ENCODE assay signal across 26 mouse cellular contexts in genomic region chrX:140822295-140822694, GRCm38 (mm10). TPM values are rescaled to one million over a fixed set of nuclear protein-coding genes. Genes with fewer than 3 reads are reported as not detected.
"Had no signal": no experiment of that assay in that cellular context is flagged by ENCODE, and none has a peak within 500 bp of the region (broad histone marks: within the 10 kb centered on the region; RNA-seq: fewer than 3 reads in every experiment).

No protein-coding gene starts in this region.

- H3K36me3 ChIP-seq: limb, embryonic 15.5 days; liver, embryonic 12.5 days; midbrain, embryonic 10.5 days; midbrain, embryonic 12.5 days; neural tube, embryonic 13.5 days; neural tube, embryonic 15.5 days had no signal

- H3K27ac ChIP-seq: limb, embryonic 15.5 days; liver, embryonic 12.5 days; liver, embryonic 14.5 days; midbrain, embryonic 10.5 days; midbrain, embryonic 12.5 days; neural tube, embryonic 13.5 days; neural tube, embryonic 15.5 days had no signal

- ATAC-seq: liver, embryonic 12.5 days; midbrain, embryonic 16.5 days had no signal

- H3K4me3 ChIP-seq: limb, embryonic 15.5 days; liver, embryonic 12.5 days; midbrain, embryonic 10.5 days; midbrain, embryonic 12.5 days; myocyte; neural tube, embryonic 13.5 days; neural tube, embryonic 15.5 days had no signal

- H3K4me2 ChIP-seq: limb, embryonic 15.5 days; liver, embryonic 12.5 days; midbrain, embryonic 12.5 days; neural tube, embryonic 13.5 days; neural tube, embryonic 15.5 days had no signal

- H3K4me1 ChIP-seq: limb, embryonic 15.5 days; liver, embryonic 12.5 days; midbrain, embryonic 10.5 days; midbrain, embryonic 12.5 days; neural tube, embryonic 13.5 days; neural tube, embryonic 15.5 days had no signal

- H3K9me3 ChIP-seq: limb, embryonic 15.5 days; liver, embryonic 12.5 days; midbrain, embryonic 10.5 days; midbrain, embryonic 12.5 days; neural tube, embryonic 13.5 days; neural tube, embryonic 15.5 days had no signal

- H3K9ac ChIP-seq: limb, embryonic 15.5 days; liver, embryonic 12.5 days; liver, embryonic 14.5 days; midbrain, embryonic 12.5 days; neural tube, embryonic 13.5 days; neural tube, embryonic 15.5 days had no signal

- DNase-seq: lung, adult 2 months; lung, postnatal 4 days; midbrain, embryonic 14.5 days; retina, postnatal 1 day; right cerebral cortex, adult 18-20 months; right cerebral cortex, postnatal 25 days; right cerebral cortex, postnatal 4 days; spleen, adult 18-20 months; thymus, adult 18-20 months; thymus, postnatal 14 days; thymus, postnatal 36 days had no signal

RNA-seq across cellular contexts. Expression of gene Tex13b, which starts 9.1 kb away (rescaled TPM):
- polyA plus RNA-seq: limb, embryonic 15.5 days; liver, adult 2 months; liver, embryonic 12.5 days; liver, embryonic 14.5 days; liver, embryonic 16.5 days; lung, adult 2 months; midbrain, embryonic 10.5 days; midbrain, embryonic 12.5 days; midbrain, embryonic 14.5 days; midbrain, embryonic 16.5 days; myocyte; neural tube, embryonic 11.5 days; neural tube, embryonic 13.5 days; neural tube, embryonic 15.5 days; small intestine, adult 2 months; stomach, embryonic 14.5 days; thymus, postnatal 0 days had no signal
